Mouse (Mus musculus) cerebellum, postnatal 36 days (tissue): ENCODE measurements at regions not wholly inside any gene's neighbourhood (a gene's known extent, or its start where the extent isn't known, plus 50 kb on each side); places are given as distances from the start of the nearest gene placed in this dataset.

ENCODE experiments used
- DNase-seq, 2 experiments: peaks; one replicate each; pipeline ENCODE4 v3.0.0; 2021 to 2022; ENCODE audit warnings: mixed read lengths in 2 of 2

GRCm38 (mm10) chr13:28793166-28793935 lies 160.2 kb downstream of the Sox4 start:
- no peak for DNase-seq

GRCm38 (mm10) chr13:28792461-28793165 lies 160.9 kb downstream of the Sox4 start:
- no peak for DNase-seq

GRCm38 (mm10) chr13:28790381-28790780 lies 163.1 kb downstream of the Sox4 start:
- no peak for DNase-seq

GRCm38 (mm10) chr13:28787331-28787643 lies 166.2 kb downstream of the Sox4 start:
- no peak for DNase-seq

- no peak for DNase-seq
These were observed 166.7 kb downstream of the Sox4 start for GRCm38 (mm10) chr13:28786629-28787330.

- no peak for DNase-seq
These were observed 170.8 kb downstream of the Sox4 start for GRCm38 (mm10) chr13:28782497-28783246.

GRCm38 (mm10) chr13:28782081-28782480 lies 171.4 kb downstream of the Sox4 start:
- no peak for DNase-seq

GRCm38 (mm10) chr13:28781660-28782059 lies 171.9 kb downstream of the Sox4 start:
- no peak for DNase-seq

GRCm38 (mm10) chr13:28780462-28780861 lies 173.1 kb downstream of the Sox4 start:
- DNase-seq, result no peak

GRCm38 (mm10) chr13:28775142-28775815 lies 178.2 kb downstream of the Sox4 start:
- DNase-seq, result no peak

GRCm38 (mm10) chr13:28774649-28775048 lies 178.9 kb downstream of the Sox4 start:
- no peak for DNase-seq

- no peak for DNase-seq
These were observed 180.0 kb downstream of the Sox4 start for GRCm38 (mm10) chr13:28773466-28773865.

GRCm38 (mm10) chr13:28770531-28770930 lies 183.0 kb downstream of the Sox4 start:
- DNase-seq, result no peak

GRCm38 (mm10) chr13:28770018-28770417 lies 183.5 kb downstream of the Sox4 start:
- no peak for DNase-seq

- DNase-seq, result no peak
These were observed 184.6 kb downstream of the Sox4 start for GRCm38 (mm10) chr13:28768717-28769426.

GRCm38 (mm10) chr13:28762555-28762954 lies 191.0 kb downstream of the Sox4 start:
- no peak for DNase-seq

- no peak for DNase-seq
These were observed 194.5 kb downstream of the Sox4 start for GRCm38 (mm10) chr13:28759026-28759425.

- DNase-seq, result peak in 1 of 2 experiments; percentile 10
These were observed 195.5 kb downstream of the Sox4 start for GRCm38 (mm10) chr13:28757846-28758522.

GRCm38 (mm10) chr13:28756915-28757765 lies 196.4 kb downstream of the Sox4 start:
- no peak for DNase-seq

GRCm38 (mm10) chr13:28754207-28754606 lies 199.3 kb downstream of the Sox4 start:
- DNase-seq, result no peak
